Mouse (Mus musculus) spleen, postnatal 4 days (tissue): ENCODE measurements at regions not wholly inside any gene's neighbourhood (a gene's known extent, or its start where the extent isn't known, plus 50 kb on each side); places are given as distances from the start of the nearest gene placed in this dataset.

Experiments used
- DNase-seq, 2 experiments: peaks; one replicate each; pipeline ENCODE4 v3.0.0; 2022; ENCODE audit warnings: low spot score in 2 of 2

- no peak for DNase-seq
These were observed 104.6 kb downstream of the Ngf start for GRCm38 (mm10) chr3:102574320-102574719.

- DNase-seq, result no peak
These were observed 107.2 kb downstream of the Ngf start for GRCm38 (mm10) chr3:102576896-102577295.

GRCm38 (mm10) chr3:102581830-102582229 is 112.1 kb downstream of the Ngf start:
- peak in 1 of 2 experiments; percentile 18 for DNase-seq

- peak in 1 of 2 experiments; percentile 39 for DNase-seq
These were observed 115.4 kb downstream of the Ngf start for GRCm38 (mm10) chr3:102585136-102585535.

- peak in 1 of 2 experiments; percentile 33 for DNase-seq
These were observed 116.5 kb downstream of the Ngf start for GRCm38 (mm10) chr3:102586221-102586620.

GRCm38 (mm10) chr3:102592041-102592440 is 122.3 kb downstream of the Ngf start:
- no peak for DNase-seq

GRCm38 (mm10) chr3:102596944-102597551 is 127.3 kb downstream of the Ngf start:
- no peak for DNase-seq

GRCm38 (mm10) chr3:102599061-102599460 is 129.3 kb downstream of the Ngf start:
- no peak for DNase-seq

- no peak for DNase-seq
These were observed 131.6 kb upstream of the Tspan2 start for GRCm38 (mm10) chr3:102602766-102603165.

GRCm38 (mm10) chr3:102605284-102605683 is 129.0 kb upstream of the Tspan2 start:
- DNase-seq, result no peak

GRCm38 (mm10) chr3:102610970-102611369 is 123.4 kb upstream of the Tspan2 start:
- no peak for DNase-seq

GRCm38 (mm10) chr3:102611398-102612366 is 122.6 kb upstream of the Tspan2 start:
- DNase-seq, result no peak

- DNase-seq, result no peak
These were observed 114.5 kb upstream of the Tspan2 start for GRCm38 (mm10) chr3:102619666-102620377.

- DNase-seq, result no peak
These were observed 98.3 kb upstream of the Tspan2 start for GRCm38 (mm10) chr3:102636076-102636475.

- no peak for DNase-seq
These were observed 97.7 kb upstream of the Tspan2 start for GRCm38 (mm10) chr3:102636674-102637073.

GRCm38 (mm10) chr3:102644276-102644940 is 89.9 kb upstream of the Tspan2 start:
- DNase-seq, result no peak

GRCm38 (mm10) chr3:102648450-102648849 is 85.9 kb upstream of the Tspan2 start:
- DNase-seq, result no peak

GRCm38 (mm10) chr3:102654962-102655361 is 79.4 kb upstream of the Tspan2 start:
- DNase-seq, result no peak

- DNase-seq, result no peak
These were observed 77.2 kb upstream of the Tspan2 start for GRCm38 (mm10) chr3:102657116-102657515.

- DNase-seq, result no peak
These were observed 76.7 kb upstream of the Tspan2 start for GRCm38 (mm10) chr3:102657531-102658060.

- DNase-seq, result no peak
These were observed 75.0 kb upstream of the Tspan2 start for GRCm38 (mm10) chr3:102659352-102659751.
